Mouse (Mus musculus) liver, embryonic 15.5 days (tissue): ENCODE data around the gene Mul1. TPM values are rescaled to one million over a fixed set of nuclear protein-coding genes. Genes with fewer than 3 reads are reported as not detected.

Experiments
- ATAC-seq: fragments of 200-750 bp; cut with Nextera tagmentation; 2 replicates; pipeline ENCODE4 v1.8.0; 2017; ENCODE audit warnings: moderate number of reproducible peaks, mild to moderate bottlenecking, moderate library complexity; ENCODE audit not compliant: insufficient read depth
- H3K27ac ChIP-seq: fragments of 300-500 bp; sonication (generic); replicated peaks from 2 replicates; pipeline ENCODE4 v1.5.1; 2015; ENCODE audit warnings: mild to moderate bottlenecking, inconsistent platforms
- H3K27me3 ChIP-seq: fragments of 300-500 bp; sonication (generic); 2 replicates; pipeline ENCODE4 v1.6.1; 2015; ENCODE audit warnings: mild to moderate bottlenecking, inconsistent platforms
- H3K36me3 ChIP-seq: fragments of 300-500 bp; sonication (generic); replicated peaks from 2 replicates; pipeline ENCODE4 v1.6.1; 2015; ENCODE audit warnings: moderate library complexity, mild to moderate bottlenecking, inconsistent platforms
- H3K4me1 ChIP-seq: fragments of 300-500 bp; sonication (generic); replicated peaks from 2 replicates; pipeline ENCODE4 v1.6.1; 2015; ENCODE audit warnings: inconsistent platforms
- H3K4me2 ChIP-seq: fragments of 300-500 bp; sonication (generic); 2 replicates; pipeline ENCODE4 v1.6.1; 2015; ENCODE audit warnings: moderate library complexity, mild to moderate bottlenecking, inconsistent platforms
- H3K4me3 ChIP-seq: fragments of 300-500 bp; sonication (generic); replicated peaks from 2 replicates; pipeline ENCODE4 v1.5.1; 2015; ENCODE audit warnings: mild to moderate bottlenecking, inconsistent platforms
- H3K9ac ChIP-seq: fragments of 300-500 bp; sonication (generic); 2 replicates; pipeline ENCODE4 v1.6.1; 2015; ENCODE audit warnings: moderate library complexity, mild to moderate bottlenecking, inconsistent platforms
- H3K9me3 ChIP-seq: fragments of 300-500 bp; sonication (generic); replicated peaks from 2 replicates; pipeline ENCODE4 v1.6.1; 2016; ENCODE audit warnings: inconsistent platforms
- WGBS: fragments of 180-500 bp; shearing (Covaris S2); methylation state at CpG from one replicate; pipeline ENCODE4 v1.1.7; 2015; ENCODE audit warnings: mixed read lengths; ENCODE audit not compliant: insufficient replicate concordance; 5-methylcytosine and 5-hydroxymethylcytosine counted together
- polyA plus RNA-seq: library from polyadenylated mRNA; unstranded; fragments of >200 nt; fragmentation: Nextera tagmentation; extraction: Ambion mirVana; gene quantifications from 2 replicates; pipeline ENCODE4 v1.2.1, GENCODE M21; 2015

Gene Mul1
- polyA plus RNA-seq, 1 experiment from 2014 or later: 8.6 TPM

DNA sequence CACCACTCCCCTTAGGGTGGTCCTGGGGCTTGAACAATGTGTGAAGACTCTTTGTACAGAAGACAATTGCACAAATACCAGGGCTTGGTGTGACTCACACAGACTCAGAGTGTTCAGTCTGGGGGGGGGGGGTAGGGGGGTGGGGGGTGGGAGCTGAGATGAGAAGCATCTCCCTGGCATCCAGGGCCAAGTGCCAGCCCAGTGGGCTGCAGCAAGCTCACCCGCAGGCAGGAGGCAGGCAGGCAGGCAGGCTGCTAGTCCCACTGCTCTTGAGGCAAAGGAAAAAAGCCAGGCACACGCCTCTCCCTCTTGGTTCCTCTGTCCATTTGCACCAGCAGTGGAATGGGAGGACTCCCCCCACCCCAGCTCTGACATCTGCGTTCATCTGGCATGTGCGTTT, 56.6 kb downstream of the Mul1 start:
- Histone ChIP-seq H3K9ac (no peak overlapping the region), H3K36me3 (no peaks in the 10 kb centered on the region), H3K4me2 (no peak overlapping the region), H3K4me3 (no peak overlapping the region), H3K9me3 (no peaks in the 10 kb centered on the region), H3K27ac (no peak overlapping the region), H3K27me3 (peaks cover 4% of the 10 kb centered on the region; the same call in 1 of the 2 replicates), H3K4me1 (no peaks in the 10 kb centered on the region)
- ATAC-seq: no peak
- 59% methylated on average over 4 of the region's 4 CpGs for WGBS

Other genes with a start within 250 kb of the Mul1 start
- gene Hp1bp3, start 218.4 kb upstream of the Mul1 start, polyA plus RNA-seq: 36.3 and 40.0 TPM in 2 replicates
- gene Sh2d5, start 184.3 kb upstream of the Mul1 start, polyA plus RNA-seq: 0.63 and 1.1 TPM in 2 replicates
- 0.30 and 0.32 TPM in 2 replicates for gene Kif17, start 184.2 kb upstream of the Mul1 start, polyA plus RNA-seq
- gene Ddost, start 129.9 kb upstream of the Mul1 start, polyA plus RNA-seq: 173 and 194 TPM in 2 replicates
- 35.7 and 38.3 TPM in 2 replicates for gene Pink1, start 108.4 kb upstream of the Mul1 start, polyA plus RNA-seq
- gene Cda, start 66.7 kb upstream of the Mul1 start, polyA plus RNA-seq: 5.5 and 5.7 TPM in 2 replicates
- not detected in 2 replicates for gene Fam43b, start 38.1 kb upstream of the Mul1 start, polyA plus RNA-seq
- 1.3 and 1.4 TPM in 2 replicates for gene Camk2n1, start 19.6 kb downstream of the Mul1 start, polyA plus RNA-seq
- not detected in 2 replicates for gene Vwa5b1, start 201.2 kb downstream of the Mul1 start, polyA plus RNA-seq